Mouse (Mus musculus): ENCODE data around the gene Eef1b2. TPM values are rescaled to one million over a fixed set of nuclear protein-coding genes. Genes with fewer than 3 reads are reported as not detected.

The Eef1b2 gene
- polyA plus RNA-seq, 1 experiment from 2014 or later, result 383 TPM

- H3K27ac ChIP-seq, result no peak overlapping the region
- no peak for ATAC-seq (ENCODE audit: low FRiP score)
- 95% methylated on average over 4 of the region's 4 CpGs for WGBS
- H3K4me1 ChIP-seq, result peaks cover 2% of the 10 kb centered on the region; the same call in 1 of the 2 replicates
- no peaks in the 10 kb centered on the region for H3K27me3 ChIP-seq
- H3K4me2 ChIP-seq (replicated peaks), result no peak overlapping the region
- H3K36me3 ChIP-seq, result no peaks in the 10 kb centered on the region
- no peaks in the 10 kb centered on the region; the same call in 1 of the 2 replicates for H3K9me3 ChIP-seq (replicated peaks)
- no peak overlapping the region for H3K4me3 ChIP-seq
- H3K9ac ChIP-seq, result no peak overlapping the region
Observed at GRCm38 (mm10) chr1:63219277-63219676, 42.7 kb downstream of the Eef1b2 start.

- no peak overlapping the region for H3K4me3 ChIP-seq
- no peak overlapping the region for H3K4me2 ChIP-seq (replicated peaks)
- no peaks in the 10 kb centered on the region for H3K27me3 ChIP-seq
- ATAC-seq (ENCODE audit: low FRiP score), result no peak
- no peak overlapping the region for H3K27ac ChIP-seq
- H3K36me3 ChIP-seq, result no peaks in the 10 kb centered on the region
- no peaks in the 10 kb centered on the region for H3K4me1 ChIP-seq
- no peak overlapping the region for H3K9ac ChIP-seq
- WGBS, result 89% methylated on average over 4 of the region's 4 CpGs
- H3K9me3 ChIP-seq (replicated peaks), result no peaks in the 10 kb centered on the region
Observed at GRCm38 (mm10) chr1:63225009-63225408, 48.4 kb downstream of the Eef1b2 start.

GRCm38 (mm10) chr1:63225890-63226289 lies 49.3 kb downstream of the Eef1b2 start:
- no peak for ATAC-seq (ENCODE audit: low FRiP score)
- no peaks in the 10 kb centered on the region for H3K9me3 ChIP-seq (replicated peaks)
- 9% methylated on average over 7 of the region's 7 CpGs for WGBS
- no peak overlapping the region for H3K4me3 ChIP-seq
- H3K27ac ChIP-seq, result no peak overlapping the region
- no peaks in the 10 kb centered on the region for H3K27me3 ChIP-seq
- H3K9ac ChIP-seq, result no peak overlapping the region
- H3K4me2 ChIP-seq (replicated peaks), result no peak overlapping the region
- no peaks in the 10 kb centered on the region for H3K4me1 ChIP-seq
- H3K36me3 ChIP-seq, result no peaks in the 10 kb centered on the region

- no peak for ATAC-seq (ENCODE audit: low FRiP score)
- H3K4me1 ChIP-seq, result no peaks in the 10 kb centered on the region
- no peak overlapping the region for H3K27ac ChIP-seq
- no peaks in the 10 kb centered on the region for H3K27me3 ChIP-seq
- no peaks in the 10 kb centered on the region for H3K9me3 ChIP-seq (replicated peaks)
- no peak overlapping the region for H3K9ac ChIP-seq
- no peak overlapping the region for H3K4me2 ChIP-seq (replicated peaks)
- H3K4me3 ChIP-seq, result no peak overlapping the region
- no peaks in the 10 kb centered on the region for H3K36me3 ChIP-seq
- 69% methylated on average over 5 of the region's 5 CpGs for WGBS
Observed at GRCm38 (mm10) chr1:63227241-63227640, 50.6 kb downstream of the Eef1b2 start.

Small RNA genes within 50 kb of the gene (microRNA-seq; reads per million reads assigned to microRNA genes)
- gene Gm24557 (not detected), gene Gm27512 (not detected)

Other genes starting within 250 kb of the Eef1b2 start
- 13.4 and 14.0 TPM in 2 replicates for gene Ino80d, start 62.2 kb upstream of the Eef1b2 start, polyA plus RNA-seq (2016; fragmentation: Nextera tagmentation; extraction: Ambion mirVana)
- 124 and 133 TPM in 2 replicates for gene Ndufs1, start within 50 bp of the Eef1b2 start, polyA plus RNA-seq (2016; fragmentation: Nextera tagmentation; extraction: Ambion mirVana)
- gene Gpr1, start 37.7 kb downstream of the Eef1b2 start, polyA plus RNA-seq (2016; fragmentation: Nextera tagmentation; extraction: Ambion mirVana), result 0.20 and 0.21 TPM in 2 replicates
- gene Zdbf2, start 96.4 kb downstream of the Eef1b2 start, polyA plus RNA-seq (2016; fragmentation: Nextera tagmentation; extraction: Ambion mirVana), result 32.9 and 37.7 TPM in 2 replicates